Mouse (Mus musculus): ENCODE measurements around the gene Tmem229b.
"Not testable (repeated sequence)": the region's sequence is repeated elsewhere in the genome, so short reads cannot be mapped to it uniquely, and the experiment has no call there.

Gene Tmem229b

DNA sequence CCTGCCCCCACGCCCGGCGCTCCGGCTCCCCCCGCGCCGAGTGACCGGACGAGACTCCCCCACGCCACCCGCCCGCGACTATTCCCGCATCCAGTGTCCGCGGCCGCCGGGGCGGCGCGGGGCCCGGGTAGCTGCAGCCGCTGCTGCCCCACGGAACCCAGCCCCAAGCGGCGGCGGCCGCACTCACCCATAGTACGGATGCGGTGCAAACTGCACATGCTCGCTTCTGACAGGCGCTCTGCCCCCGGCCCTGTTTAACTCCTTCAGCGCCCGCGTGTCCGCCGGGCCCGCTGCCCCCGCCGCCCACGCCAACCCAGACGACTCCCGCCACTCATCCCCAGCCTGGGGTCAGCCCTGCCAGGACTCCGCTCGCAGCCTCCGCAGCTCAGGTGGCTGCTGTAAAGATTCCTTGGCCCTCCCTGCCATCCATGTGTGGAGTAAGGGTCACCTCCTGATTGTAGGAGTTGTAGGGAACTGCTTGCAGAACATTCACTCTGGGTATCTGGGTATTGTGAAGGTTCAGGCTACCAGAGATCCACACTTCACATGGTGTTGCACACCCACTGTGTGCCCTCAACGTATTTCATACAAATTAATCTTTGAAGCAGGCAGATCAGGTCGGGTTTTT is at the start of gene Tmem229b:
Tmem229b (minus strand) TSS at position 502 of the 628 bp plus-strand sequence.
- no peak for DNase-seq (ENCODE audit: extremely low read depth, insufficient read length, low spot score)

DNA sequence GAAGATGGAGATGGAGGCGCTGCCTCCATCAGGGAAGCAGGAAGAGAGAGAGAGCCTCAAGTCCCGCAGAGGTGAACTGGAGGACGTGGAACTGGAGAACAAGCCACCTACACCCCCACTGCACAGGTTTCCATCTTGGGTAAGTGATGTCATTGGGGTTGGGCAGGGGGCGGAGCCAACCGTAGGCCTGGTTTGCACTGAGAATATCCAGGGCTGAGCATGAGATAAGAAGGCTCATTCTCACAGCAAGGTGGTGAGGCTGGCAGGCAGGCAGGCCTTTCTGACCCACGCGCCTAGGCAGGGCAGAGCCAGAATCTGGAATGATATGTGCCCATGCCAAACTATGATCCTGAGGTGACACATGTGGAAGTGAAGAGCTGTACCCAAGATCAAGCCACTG is 47.8 kb upstream of the Tmem229b start:
- no peak for DNase-seq (ENCODE audit: extremely low read depth, insufficient read length, low spot score)

DNA sequence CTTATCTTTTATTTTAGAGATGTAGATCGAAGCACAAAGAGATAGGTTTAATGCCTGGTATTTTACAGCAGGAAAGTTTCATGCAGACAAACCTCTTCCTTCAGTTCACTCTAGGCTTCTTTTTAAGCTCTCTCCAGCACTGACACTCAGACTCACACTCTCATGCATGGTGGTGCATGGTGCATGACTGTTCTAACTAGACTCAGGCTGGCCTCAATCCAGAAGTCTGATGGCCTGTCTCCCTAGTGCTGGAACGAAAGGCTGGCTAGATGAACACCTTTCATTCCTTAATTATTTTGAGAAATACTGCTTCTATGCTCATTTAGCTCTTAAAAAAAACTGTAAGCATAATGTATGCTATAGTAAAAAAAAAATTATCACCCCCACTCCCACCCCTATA is 44.6 kb upstream of the Tmem229b start:
- DNase-seq (ENCODE audit: extremely low read depth, insufficient read length, low spot score): no peak

DNA sequence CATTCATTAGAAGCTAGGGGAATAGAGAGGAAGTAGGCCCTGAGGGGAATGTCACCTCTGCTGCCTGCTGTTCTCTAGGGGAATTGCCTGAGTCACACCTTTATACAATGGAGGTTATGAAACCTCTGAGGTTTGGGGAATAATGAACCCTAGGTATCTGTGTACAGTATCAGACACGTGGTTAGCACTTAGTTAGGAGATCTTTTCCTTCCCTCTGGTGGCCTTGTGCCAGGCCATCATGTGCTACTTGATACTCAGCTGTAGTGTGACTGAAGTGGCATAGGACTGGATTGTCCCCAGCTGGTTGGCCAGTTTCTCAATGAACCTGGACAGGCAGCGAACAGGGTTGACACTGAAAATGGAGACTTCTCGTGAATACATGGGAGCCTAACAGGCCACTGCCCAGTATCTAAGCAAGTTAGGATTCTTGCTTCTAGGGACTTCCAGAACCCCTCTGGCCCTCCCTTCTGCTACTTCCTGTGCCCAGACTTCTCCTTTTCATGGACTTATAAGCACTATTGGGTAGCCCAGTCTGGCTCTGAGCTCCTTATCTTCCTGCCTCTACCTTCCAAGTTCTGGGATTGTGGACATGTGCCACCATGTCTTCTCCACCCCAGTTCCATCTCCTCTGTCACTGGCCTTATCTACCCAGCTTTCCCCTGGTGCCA is 43.3 kb upstream of the Tmem229b start:
- DNase-seq (ENCODE audit: extremely low read depth, insufficient read length, low spot score): no peak

DNA sequence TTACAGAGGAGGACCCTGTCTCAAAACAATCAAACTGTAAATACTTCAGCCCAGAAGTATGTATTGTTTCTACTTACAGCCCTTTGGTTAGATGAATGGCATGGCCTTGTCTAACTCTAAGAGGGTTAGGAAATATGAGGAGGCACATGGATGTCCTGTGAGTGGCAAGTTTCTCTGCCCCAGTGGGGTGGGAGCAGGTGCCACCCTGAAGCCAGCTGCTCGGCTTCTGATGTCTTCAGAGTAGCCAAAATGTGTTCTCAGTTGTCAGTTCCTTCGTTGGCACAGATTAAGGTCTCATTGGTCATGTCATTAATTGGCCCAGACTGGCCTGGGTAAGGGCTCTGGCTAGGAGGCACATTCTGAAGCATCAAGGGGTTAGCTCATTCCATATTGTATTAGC is 42.4 kb upstream of the Tmem229b start:
- DNase-seq (ENCODE audit: extremely low read depth, insufficient read length, low spot score): no peak

DNA sequence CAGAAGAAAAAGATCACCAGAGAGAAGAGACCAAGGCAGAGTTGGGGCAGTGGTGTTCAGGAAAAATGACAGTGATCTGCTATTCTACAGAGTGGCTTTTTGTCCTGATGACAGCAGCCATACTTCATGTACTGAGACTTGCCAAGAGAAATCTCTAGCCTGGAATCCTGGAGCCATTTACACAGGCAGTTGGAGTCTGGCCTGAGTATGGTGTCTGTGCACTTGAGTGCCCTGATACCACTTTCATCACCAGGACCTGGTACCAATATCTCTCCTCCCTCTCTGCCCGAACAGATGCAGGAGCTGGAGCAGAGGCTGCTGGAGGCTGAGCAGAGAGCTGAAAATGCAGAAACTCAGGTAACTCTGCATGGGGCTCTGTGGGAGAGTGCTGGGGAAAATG is 41.5 kb upstream of the Tmem229b start:
- DNase-seq (ENCODE audit: extremely low read depth, insufficient read length, low spot score): no peak

DNA sequence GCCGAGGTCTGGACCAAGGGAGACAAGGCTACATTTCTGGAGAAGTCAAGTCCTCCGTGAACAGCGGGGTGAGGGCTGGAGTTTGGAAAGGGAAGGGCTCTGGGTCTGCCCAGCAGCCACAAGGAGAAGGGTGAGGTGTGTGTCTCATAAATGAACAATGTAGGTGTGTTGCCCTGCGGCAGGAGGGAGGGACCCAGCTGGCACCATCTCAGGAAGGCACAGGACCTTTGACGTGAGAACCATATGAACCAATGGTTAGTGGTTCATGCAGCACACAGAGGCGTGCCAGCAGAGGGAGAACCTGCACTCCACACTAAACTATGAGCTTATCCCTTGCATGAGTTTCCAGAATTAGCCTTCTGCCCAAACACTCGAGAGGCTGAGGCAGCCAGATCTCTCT is 39.8 kb upstream of the Tmem229b start:
- no peak for DNase-seq (ENCODE audit: extremely low read depth, insufficient read length, low spot score)

DNA sequence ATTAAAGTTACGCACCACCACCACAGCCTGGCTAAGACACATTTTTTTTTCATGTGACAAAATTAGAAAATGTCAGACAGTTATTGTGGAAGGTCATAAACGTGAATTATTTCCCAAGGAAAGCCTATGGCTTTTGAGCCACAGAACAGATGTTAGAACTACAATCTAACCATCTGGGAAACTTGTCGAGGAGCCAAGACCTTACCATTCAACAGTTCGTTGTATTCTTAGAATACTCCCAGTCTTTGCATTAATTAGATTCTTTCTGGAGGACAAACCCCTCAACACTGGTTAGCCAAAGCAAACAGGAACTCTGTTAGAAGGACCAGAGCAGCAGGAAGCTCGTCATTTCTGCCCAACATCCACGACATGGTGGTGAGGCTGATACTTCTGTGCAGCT is 38.7 kb upstream of the Tmem229b start:
- no peak for DNase-seq (ENCODE audit: extremely low read depth, insufficient read length, low spot score)

DNA sequence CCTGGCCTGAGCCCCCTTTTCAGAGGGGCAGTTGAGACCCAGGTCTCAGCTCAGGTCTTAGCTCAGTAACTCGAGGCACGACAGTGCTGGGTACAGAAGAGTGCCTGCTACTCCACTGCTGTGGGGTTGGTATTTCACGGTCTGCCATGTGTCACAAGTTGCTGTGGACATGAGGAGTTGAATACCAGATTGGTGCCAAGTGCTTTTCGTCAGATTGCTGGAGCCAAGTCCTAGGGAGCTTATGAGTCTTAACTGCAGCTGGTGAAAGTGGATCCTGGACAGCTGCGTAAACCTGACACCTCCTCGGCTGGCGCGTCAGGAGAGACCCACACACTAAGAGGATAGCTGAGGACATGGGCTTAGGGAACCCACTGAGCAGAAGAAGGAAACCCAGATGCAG is 37.2 kb upstream of the Tmem229b start:
- DNase-seq (ENCODE audit: extremely low read depth, insufficient read length, low spot score): no peak

DNA sequence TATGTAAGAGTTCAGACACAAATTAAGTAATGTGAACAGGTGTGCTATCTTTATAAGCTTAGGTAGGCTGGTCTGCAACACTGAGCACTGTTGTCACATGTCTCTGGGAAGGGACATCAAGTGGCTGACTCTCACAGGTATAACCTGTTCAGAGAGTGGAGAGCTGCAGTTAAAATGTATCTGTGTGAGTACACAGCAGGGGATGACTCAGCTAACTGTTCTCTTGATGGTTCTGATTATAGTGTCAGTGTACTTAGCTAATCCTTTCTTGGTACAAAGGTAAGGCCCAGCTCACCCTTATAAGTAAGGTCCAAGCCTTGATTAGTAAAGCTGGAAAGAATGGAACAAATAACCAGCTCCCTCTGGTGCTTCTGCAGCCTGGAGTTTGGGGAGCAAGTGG is 34.0 kb upstream of the Tmem229b start:
- no peak for DNase-seq (ENCODE audit: extremely low read depth, insufficient read length, low spot score)

DNA sequence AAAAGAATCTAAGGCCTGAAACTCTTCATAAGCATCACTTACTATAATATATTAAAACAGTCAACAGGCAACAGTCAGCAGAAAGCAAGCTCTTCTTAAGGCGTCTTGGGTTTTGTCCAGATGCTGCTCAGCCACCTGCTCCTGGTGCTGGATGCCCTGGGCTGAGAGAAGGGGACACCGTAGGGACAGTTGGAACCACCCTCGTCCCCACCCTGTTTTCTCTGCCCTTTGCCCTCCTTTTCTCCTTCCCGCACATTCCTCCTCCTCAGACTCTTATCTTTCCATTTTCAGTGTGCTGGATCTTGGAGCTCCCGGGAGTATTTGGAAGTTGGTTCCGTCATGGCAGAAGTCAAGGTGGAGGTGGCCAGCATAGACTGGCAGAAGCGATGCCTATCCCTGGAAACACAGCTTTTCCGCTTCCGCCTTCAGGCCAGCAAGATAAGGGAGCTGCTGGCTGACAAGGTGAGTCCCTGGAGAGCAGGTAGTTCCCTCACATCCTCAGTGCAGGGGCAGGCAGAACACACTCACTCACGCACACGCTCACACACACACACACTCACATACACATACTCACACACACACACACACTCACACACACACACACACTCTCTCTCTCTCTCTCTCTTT is 32.9 kb upstream of the Tmem229b start:
- no peak for DNase-seq (ENCODE audit: extremely low read depth, insufficient read length, low spot score)

DNA sequence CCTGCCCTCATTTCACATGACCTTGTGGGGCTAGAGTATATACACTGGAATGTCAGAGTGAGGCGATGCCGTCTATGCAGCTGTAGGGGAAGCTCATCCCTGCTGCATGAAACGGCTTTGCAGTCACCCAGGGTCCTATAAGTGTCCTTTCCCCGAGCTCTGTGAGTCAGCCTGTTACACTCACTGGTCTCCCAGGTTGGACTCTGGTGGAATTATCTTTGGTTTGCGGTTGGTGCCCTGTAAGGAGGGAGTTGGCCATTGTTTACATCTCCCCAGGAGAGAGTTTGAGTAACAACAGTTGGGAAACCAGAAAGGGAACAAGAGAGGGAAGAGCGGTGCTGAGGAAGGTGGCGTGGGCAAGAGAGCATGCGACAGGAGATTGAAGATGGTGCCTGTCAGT is 32.3 kb upstream of the Tmem229b start:
- no peak for DNase-seq (ENCODE audit: extremely low read depth, insufficient read length, low spot score)

DNA sequence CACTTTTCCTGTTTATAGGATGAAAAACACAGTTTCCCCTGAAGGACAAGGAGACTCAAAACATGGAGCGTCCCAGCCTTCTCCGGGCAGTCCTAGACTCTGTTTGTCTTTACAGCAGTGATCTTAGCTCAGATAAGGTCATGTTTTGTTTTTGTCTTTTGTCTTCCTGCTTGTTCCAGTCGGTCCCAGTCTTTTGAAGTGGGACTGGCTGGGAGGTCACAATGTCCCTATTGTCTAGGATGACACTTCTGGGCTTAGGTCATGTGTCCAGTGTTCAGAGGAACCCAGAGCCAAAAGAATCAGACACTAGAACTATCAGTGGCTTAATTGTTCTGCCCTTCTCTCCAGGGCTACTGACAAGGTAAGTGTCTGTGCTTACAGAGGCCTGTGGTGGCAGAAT is 27.9 kb upstream of the Tmem229b start:
- no peak for DNase-seq (ENCODE audit: extremely low read depth, insufficient read length, low spot score)

DNA sequence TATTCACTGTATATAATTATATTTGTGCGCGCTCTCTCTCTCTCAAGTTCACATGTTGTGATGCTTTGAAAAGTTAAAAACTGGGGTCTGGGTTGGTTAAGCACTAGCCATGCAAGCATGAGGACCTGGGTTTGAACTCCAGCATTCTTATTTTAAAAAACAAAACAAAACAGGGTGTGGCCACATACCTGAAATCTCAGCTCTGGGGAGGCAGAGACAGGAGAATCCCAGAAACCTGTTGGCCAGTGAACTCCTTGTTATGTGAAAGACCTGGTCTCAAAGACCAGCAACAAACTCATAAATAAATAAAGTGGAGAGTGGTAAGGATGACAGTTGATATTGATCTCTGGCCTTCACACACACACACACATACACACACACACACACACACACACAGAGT is 26.9 kb upstream of the Tmem229b start:
- no peak for DNase-seq (ENCODE audit: extremely low read depth, insufficient read length, low spot score)

DNA sequence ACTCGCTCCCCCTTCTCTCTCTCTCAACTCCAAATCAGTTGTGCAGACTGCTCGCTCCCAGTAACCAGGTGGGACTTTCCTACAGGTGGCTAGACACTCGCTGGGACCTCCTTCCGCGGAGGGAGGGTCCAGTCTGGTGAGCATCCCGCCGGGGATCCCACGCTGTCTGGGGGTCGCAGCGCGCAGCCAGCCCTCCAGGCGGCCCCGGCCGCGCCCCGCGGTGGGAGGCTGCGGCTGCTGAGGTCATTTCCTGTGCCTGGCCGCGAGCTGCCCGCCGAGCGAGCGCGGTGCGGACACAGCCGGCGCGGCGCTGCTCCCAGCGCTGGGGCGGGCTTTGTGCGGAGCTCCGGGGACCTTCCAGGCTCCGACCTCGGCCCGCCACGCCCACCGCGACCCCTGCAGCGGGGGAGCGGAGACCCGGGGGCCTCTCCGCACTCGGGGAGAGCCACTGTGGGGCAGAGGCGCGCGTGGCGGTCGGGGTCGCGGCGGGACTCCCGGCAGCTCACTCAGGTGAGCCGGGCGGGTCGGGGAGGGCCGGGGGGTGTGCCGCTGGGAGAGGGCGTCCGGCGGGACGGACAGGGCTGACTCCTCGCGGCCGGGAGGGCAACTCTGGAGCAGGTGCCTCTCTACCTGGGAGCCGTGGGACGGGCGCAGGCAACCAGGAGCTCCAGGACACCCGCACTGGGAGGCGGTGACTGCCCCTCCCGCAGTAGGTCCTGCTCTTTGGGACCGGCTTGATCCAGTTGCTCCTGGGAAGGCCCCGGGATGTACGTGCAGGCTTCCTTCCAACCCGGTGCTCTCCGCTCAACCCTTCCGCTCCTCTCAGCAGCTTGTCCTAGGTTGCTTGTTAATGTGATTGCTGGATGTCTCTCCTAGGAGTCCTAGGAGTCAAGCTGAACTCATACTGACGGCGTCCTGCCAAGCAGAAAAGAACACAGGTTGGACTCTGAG is 21.8 kb upstream of the Tmem229b start, which contains the start of gene Plekhh1:
Plekhh1 (plus strand) TSS at position 253 of the 951 bp plus-strand sequence.
- peak; percentile 79 for DNase-seq (ENCODE audit: extremely low read depth, insufficient read length, low spot score)

DNA sequence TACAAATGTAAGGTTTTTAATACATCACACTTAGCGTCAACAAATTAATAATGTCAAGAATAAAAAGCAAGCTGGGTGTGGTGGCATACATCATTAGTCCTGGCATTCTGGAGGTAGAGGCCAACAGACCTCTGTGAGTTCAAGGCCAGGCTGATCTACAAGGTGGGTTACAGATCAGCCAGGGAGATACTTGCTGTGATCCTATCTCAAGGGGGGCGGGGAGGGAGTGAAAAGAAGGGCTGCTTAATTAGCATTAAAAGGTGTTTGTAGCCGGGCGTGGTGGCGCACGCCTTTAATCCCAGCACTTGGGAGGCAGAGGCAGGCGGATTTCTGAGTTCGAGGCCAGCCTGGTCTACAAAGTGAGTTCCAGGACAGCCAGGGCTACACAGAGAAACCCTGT is 20.1 kb upstream of the Tmem229b start:
- not testable (repeated sequence) for DNase-seq (ENCODE audit: extremely low read depth, insufficient read length, low spot score)

DNA sequence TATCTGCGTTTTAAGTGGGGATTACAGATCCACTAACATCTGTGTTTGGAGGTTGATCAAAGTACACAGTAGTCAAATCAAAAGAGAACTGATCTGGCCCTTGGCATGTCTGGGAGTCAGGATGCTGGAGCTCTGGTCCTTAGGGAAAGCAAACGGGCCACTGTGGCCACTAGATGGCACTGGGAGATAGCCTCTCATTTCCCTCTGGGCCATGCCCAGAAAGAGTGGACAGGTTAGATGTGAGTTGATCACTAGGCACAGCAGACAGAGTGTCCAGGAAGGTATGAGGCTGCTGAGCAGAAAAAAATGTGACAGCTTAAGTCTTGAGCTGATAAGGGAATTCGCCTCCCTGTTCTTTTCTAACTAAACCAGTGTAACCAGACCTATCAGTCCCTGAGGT is 15.5 kb upstream of the Tmem229b start:
- DNase-seq (ENCODE audit: extremely low read depth, insufficient read length, low spot score): peak; percentile 12

DNA sequence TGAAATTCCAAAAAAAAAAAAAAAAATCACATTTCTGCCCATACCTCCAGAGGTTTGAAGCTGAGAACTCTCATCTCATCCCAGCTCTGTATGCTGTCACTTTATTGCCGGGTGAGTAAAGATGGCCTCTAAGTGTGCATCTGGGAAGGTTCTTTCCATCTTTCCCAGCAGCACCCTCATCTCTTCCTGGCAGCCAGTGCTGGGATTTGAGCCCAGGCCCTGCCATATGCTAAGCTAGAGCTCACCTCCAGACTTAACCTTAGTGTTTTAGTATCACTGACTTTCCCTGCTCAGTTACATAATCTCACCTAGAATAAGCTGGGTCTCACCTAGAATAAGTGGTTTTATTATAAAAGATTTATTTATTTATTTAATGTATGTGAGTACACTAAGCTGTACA is 14.5 kb upstream of the Tmem229b start:
- no peak for DNase-seq (ENCODE audit: extremely low read depth, insufficient read length, low spot score)

DNA sequence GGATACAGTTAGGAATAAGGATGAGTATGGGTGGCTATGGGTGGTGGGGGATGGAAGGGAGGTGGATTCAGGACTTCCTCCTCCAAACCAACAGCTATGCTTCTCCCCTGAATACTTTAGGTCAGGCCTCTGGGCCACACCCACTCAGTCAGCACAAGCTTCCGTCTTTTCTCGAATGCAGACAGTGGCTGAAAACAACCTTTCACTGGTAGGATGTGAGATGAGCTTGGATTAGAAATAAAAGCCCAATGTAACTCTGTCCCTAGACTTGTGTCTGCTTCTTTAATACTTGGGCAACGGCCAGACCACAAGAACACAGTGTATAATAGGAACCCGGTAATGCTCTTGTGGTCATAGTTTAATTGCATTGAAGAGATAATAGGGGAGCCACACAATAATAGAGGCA is 10.6 kb upstream of the Tmem229b start:
- DNase-seq (ENCODE audit: extremely low read depth, insufficient read length, low spot score): no peak

DNA sequence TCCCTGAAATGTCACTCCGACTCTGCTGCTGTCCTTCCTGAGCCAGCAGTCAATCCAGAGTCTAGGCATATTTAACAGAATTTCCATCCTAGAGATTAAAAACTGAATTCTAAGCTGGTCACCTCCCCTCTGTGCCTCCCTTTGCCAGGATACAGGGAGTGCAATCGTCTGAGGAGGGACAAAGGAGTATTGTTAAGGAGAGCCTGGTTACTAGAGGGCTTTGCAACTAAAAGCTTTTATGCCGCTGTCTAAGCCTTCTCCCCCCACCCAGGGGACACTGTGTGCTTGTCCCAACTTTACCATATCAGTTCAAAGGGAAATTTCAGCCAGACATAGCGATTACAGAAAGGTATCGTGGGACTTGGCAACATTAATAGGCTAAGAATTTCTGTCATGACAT is 8.7 kb upstream of the Tmem229b start:
- DNase-seq (ENCODE audit: extremely low read depth, insufficient read length, low spot score): no peak

DNA sequence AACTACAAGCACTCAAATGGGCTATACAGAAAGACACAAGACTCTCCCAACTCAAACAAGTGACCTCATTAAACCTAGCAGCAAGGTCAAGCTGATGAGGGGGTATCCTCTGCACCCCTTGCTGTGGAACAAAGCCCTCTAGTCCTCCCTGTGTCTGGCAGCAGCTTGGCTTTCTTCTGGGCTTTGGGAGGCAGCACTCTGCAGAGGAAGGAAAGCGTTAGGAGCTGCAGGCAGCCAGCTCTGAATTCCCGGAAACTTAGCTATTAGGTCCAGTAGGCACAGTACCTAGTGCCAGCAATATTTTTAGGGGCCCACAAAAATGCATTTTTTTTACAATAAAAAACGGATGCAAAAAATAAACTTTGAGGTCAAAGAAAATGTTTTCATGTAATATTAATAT is 3.1 kb upstream of the Tmem229b start:
- no peak for DNase-seq (ENCODE audit: extremely low read depth, insufficient read length, low spot score)

All from 3134 (cell line).